Mouse (Mus musculus) midbrain, embryonic 14.5 days (tissue): ENCODE measurements around the gene Acss1. TPM values are rescaled to one million over a fixed set of nuclear protein-coding genes. Genes with fewer than 3 reads are reported as not detected.

ENCODE experiments used
- ATAC-seq: fragments of 200-750 bp; cut with Nextera tagmentation; 2 replicates; pipeline ENCODE4 v1.8.0; 2017; ENCODE audit warnings: moderate number of reproducible peaks, moderate library complexity; ENCODE audit not compliant: low FRiP score, low TSS enrichment
- DNase-seq: peaks from one replicate; pipeline ENCODE4 v3.0.0-alpha.2; 2015
- H3K27ac ChIP-seq: fragments of 300-500 bp; sonication (generic); replicated peaks from 2 replicates; pipeline ENCODE4 v1.5.1; 2014; ENCODE audit warnings: mild to moderate bottlenecking, low read depth, low read length, moderate library complexity
- H3K27me3 ChIP-seq: fragments of 300-500 bp; sonication (generic); 2 replicates; pipeline ENCODE4 v1.6.1; 2014; ENCODE audit warnings: low read length, control low read depth, mixed read lengths; ENCODE audit not compliant: control insufficient read depth, insufficient read depth
- H3K36me3 ChIP-seq: fragments of 300-500 bp; sonication (generic); 2 replicates; pipeline ENCODE4 v1.6.1; 2014; ENCODE audit warnings: low read length, control low read depth; ENCODE audit not compliant: control insufficient read depth, insufficient read depth
- H3K4me1 ChIP-seq: fragments of 300-500 bp; sonication (generic); 2 replicates; pipeline ENCODE4 v1.6.1; 2014; ENCODE audit warnings: mild to moderate bottlenecking, antibody characterized with exemption, low read length, control low read depth; ENCODE audit not compliant: control insufficient read depth, insufficient read depth
- H3K4me2 ChIP-seq: fragments of 300-500 bp; sonication (generic); 2 replicates; pipeline ENCODE4 v1.6.1; 2014; ENCODE audit warnings: mild to moderate bottlenecking, low read length, moderate library complexity
- H3K4me3 ChIP-seq: fragments of 300-500 bp; sonication (generic); replicated peaks from 2 replicates; pipeline ENCODE4 v1.5.1; 2014; ENCODE audit warnings: low read depth, low read length
- H3K9ac ChIP-seq: fragments of 300-500 bp; sonication (generic); replicated peaks from 2 replicates; pipeline ENCODE4 v1.6.1; 2014; ENCODE audit warnings: mild to moderate bottlenecking, low read length, moderate library complexity
- H3K9me3 ChIP-seq: fragments of 300-500 bp; sonication (generic); 2 replicates; pipeline ENCODE4 v1.6.1; 2016; ENCODE audit warnings: low read length, control low read depth, mixed read lengths; ENCODE audit not compliant: control insufficient read depth
- WGBS: fragments of 180-500 bp; shearing (Covaris S2); extraction: QIAGEN DNeasy Blood & Tissue Kit; methylation state at CpG from one replicate; pipeline ENCODE4 v1.1.7; 2014; 5-methylcytosine and 5-hydroxymethylcytosine counted together
- polyA plus RNA-seq: library from polyadenylated mRNA; unstranded; fragments of >200 nt; fragmentation: Nextera tagmentation; extraction: Ambion mirVana; gene quantifications from 2 replicates; pipeline ENCODE4 v1.2.1, GENCODE M21; 2014

The Acss1 gene
- polyA plus RNA-seq, 1 experiment from 2014 or later: 19.9 TPM

DNA sequence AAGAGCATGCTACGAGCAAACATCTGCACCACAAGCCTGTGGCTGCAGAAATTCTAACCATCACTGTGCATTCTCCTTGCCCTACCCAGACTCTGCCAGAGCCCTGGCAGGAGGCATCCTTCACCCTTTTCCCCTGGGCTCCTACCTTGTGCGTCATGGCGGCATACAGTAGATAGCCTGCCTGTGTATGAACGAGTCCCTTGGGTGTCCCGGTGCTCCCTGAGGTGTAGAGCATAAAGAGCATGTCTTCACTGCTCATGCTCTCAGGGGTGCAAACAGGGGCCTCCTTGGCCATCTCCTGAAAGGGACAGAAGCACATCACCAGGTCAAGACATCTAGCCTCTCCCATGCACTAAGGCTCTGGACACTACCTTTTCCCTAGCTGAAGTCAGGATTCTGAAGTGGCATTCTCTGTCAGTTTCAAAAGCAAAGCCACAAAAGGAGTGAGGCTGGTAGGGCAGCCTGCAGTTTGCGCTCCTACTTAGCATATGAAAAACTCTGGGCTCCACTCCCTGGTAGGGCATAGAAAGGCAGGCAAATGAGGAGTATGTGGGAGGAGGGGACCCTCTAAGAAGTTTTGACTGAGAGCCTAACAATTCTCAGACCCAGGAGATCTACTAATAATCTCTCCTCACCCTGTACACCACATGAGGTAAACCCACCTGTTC, 30.5 kb downstream of the Acss1 start:
- no peaks in the 10 kb centered on the region for H3K27me3 ChIP-seq
- ATAC-seq: peak; percentile 65; the same call in 1 of the 2 replicates
- no peak overlapping the region for H3K27ac ChIP-seq
- 0 out of 2 replicates have a peak overlapping the region, but pooled peaks have one; percentile 9 for H3K9ac ChIP-seq
- peak; percentile 42 for DNase-seq
- H3K36me3 ChIP-seq: peaks cover 9% of the 10 kb centered on the region
- 28% methylated on average over 6 of the region's 6 CpGs for WGBS
- H3K4me1 ChIP-seq: peaks cover 10% of the 10 kb centered on the region
- H3K4me3 ChIP-seq: no peak overlapping the region
- H3K9me3 ChIP-seq: no peaks in the 10 kb centered on the region
- 0 out of 2 replicates have a peak overlapping the region, but pooled peaks have one; percentile 12 for H3K4me2 ChIP-seq

GRCm38 (mm10) chr2:150635877-150636446, 32.3 kb downstream of the Acss1 start:
- WGBS: 81% methylated on average over 3 of the region's 3 CpGs
- Histone ChIP-seq H3K9me3 (no peaks in the 10 kb centered on the region), H3K27ac (no peak overlapping the region), H3K36me3 (peaks cover 9% of the 10 kb centered on the region), H3K4me1 (peaks cover 10% of the 10 kb centered on the region), H3K9ac (no peak overlapping the region), H3K27me3 (no peaks in the 10 kb centered on the region), H3K4me2 (no peak overlapping the region), H3K4me3 (no peak overlapping the region)
- no peak for ATAC-seq
- DNase-seq: no peak

DNA sequence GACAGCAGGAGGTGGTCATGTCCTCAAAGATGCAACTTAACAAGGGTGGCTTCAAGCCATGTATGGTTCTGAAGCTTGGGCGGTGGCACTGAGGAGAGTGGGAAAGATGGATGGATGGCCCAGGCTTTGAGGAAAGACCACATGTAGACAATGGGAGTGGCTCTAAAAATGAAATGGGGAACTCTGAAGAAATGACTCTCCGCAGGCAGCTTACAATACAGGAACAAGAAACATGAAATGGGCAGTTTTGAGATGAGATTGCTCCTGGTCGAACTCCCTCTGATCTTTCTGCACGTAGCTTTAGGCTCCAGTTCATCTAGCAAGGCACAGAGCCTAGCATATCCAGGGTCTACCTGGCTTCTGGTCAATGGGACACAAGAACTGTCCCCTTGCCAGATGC, 39.0 kb downstream of the Acss1 start:
- no peak overlapping the region for H3K9ac ChIP-seq
- DNase-seq (no peak), ATAC-seq (no peak)
- WGBS: 94% methylated on average over 4 of the region's 4 CpGs
- H3K4me2 ChIP-seq: no peak overlapping the region
- peaks cover 28% of the 10 kb centered on the region for H3K36me3 ChIP-seq
- no peaks in the 10 kb centered on the region for H3K27me3 ChIP-seq
- H3K4me3 ChIP-seq: no peak overlapping the region
- H3K4me1 ChIP-seq: no peaks in the 10 kb centered on the region
- no peaks in the 10 kb centered on the region for H3K9me3 ChIP-seq
- H3K27ac ChIP-seq: no peak overlapping the region

GRCm38 (mm10) chr2:150627140-150627539, 41.2 kb downstream of the Acss1 start:
- Histone ChIP-seq H3K4me1 (no peaks in the 10 kb centered on the region), H3K4me3 (no peak overlapping the region), H3K27ac (no peak overlapping the region), H3K9ac (no peak overlapping the region), H3K4me2 (no peak overlapping the region), H3K9me3 (no peaks in the 10 kb centered on the region), H3K27me3 (no peaks in the 10 kb centered on the region), H3K36me3 (peaks cover 36% of the 10 kb centered on the region)
- ATAC-seq (no peak), DNase-seq (no peak)
- 80% methylated on average over 6 of the region's 6 CpGs for WGBS

DNA sequence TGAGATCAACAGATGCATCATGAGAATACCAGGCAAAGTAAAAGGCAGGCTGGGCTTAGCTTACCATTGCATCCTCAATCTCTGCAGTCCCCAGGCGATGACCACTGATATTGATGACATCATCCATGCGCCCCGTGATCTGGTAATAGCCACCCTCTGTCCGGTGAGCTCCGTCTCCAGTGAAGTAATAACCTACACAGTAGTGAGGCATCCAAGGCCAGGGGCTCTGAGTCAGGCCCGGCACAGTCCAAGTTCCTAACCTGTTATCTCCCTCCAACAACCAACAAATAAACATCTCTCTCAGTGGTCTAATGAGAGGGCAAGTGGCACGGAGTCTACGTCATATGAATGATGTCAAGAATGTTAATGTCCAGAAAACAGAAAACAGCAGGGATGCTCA, 43.4 kb downstream of the Acss1 start:
- no peak overlapping the region for H3K27ac ChIP-seq
- H3K9ac ChIP-seq: no peak overlapping the region
- DNase-seq: no peak
- H3K4me2 ChIP-seq: no peak overlapping the region
- H3K9me3 ChIP-seq: no peaks in the 10 kb centered on the region
- peaks cover 38% of the 10 kb centered on the region for H3K36me3 ChIP-seq
- H3K4me1 ChIP-seq: no peaks in the 10 kb centered on the region
- H3K4me3 ChIP-seq: no peak overlapping the region
- ATAC-seq: no peak
- 94% methylated on average over 8 of the region's 8 CpGs for WGBS
- no peaks in the 10 kb centered on the region for H3K27me3 ChIP-seq

DNA sequence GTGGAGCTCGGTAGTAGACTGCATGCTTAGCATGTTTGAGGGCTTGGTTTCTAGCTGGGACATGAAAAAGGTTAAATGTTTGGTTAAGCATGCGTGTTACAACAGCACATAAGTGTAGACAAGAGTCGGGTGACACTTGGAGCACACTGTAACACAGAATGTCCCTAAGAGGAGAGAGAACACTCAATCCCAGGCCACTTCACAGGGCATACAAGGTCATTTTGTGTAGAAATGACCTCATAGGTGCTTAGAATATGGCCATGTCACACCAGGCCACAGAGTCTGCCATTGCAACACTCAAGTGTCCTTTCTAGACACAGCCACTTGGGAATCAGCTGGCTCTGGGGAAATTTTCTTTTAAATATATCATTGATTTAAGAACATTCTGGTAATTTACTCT, 44.3 kb downstream of the Acss1 start:
- 91% methylated on average over 3 of the region's 3 CpGs for WGBS

DNA sequence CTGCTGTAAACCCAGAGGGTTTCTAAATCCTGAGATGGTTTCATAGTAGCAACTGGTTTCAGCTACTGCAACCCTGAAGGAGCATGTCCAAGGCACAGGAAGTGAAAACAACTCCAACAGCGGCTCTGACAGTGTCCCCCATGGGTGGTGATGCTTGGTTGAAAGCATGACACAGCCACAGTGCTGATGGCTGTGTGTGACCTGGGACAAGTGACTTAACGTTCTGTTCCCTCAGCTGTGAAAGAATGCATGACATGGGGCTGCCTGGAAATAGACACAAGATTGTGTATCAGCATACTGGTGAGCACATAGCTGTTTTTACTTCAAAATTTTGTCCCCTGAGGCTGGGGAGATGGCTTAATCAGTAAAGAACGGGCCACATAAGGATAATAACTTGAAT, 46.6 kb downstream of the Acss1 start:
- H3K36me3 ChIP-seq: peaks cover 45% of the 10 kb centered on the region

More for the DNA sequence above, 44.3 kb downstream of the Acss1 start:
- no peak overlapping the region for H3K9ac ChIP-seq
- H3K4me2 ChIP-seq: no peak overlapping the region
- H3K27ac ChIP-seq: no peak overlapping the region
- no peaks in the 10 kb centered on the region for H3K27me3 ChIP-seq
- ATAC-seq (no peak), DNase-seq (no peak)
- no peaks in the 10 kb centered on the region for H3K4me1 ChIP-seq
- H3K9me3 ChIP-seq: no peaks in the 10 kb centered on the region
- peaks cover 42% of the 10 kb centered on the region for H3K36me3 ChIP-seq
- H3K4me3 ChIP-seq: no peak overlapping the region

GRCm38 (mm10) chr2:150610097-150610496, 58.2 kb downstream of the Acss1 start:
- no peaks in the 10 kb centered on the region for H3K9me3 ChIP-seq
- no peak overlapping the region for H3K4me3 ChIP-seq
- 84% methylated on average over 3 of the region's 3 CpGs for WGBS
- H3K4me1 ChIP-seq: peaks cover 9% of the 10 kb centered on the region
- no peak overlapping the region for H3K27ac ChIP-seq
- ATAC-seq: no peak
- H3K36me3 ChIP-seq: no peaks in the 10 kb centered on the region
- DNase-seq: no peak
- H3K4me2 ChIP-seq: no peak overlapping the region
- H3K27me3 ChIP-seq: no peaks in the 10 kb centered on the region
- H3K9ac ChIP-seq: no peak overlapping the region

More for the DNA sequence above, 46.6 kb downstream of the Acss1 start:
- DNase-seq: no peak
- H3K9me3 ChIP-seq: no peaks in the 10 kb centered on the region
- H3K27me3 ChIP-seq: no peaks in the 10 kb centered on the region
- H3K9ac ChIP-seq: no peak overlapping the region
- H3K4me1 ChIP-seq: no peaks in the 10 kb centered on the region
- no peak overlapping the region for H3K4me2 ChIP-seq
- H3K27ac ChIP-seq: no peak overlapping the region
- no peak overlapping the region for H3K4me3 ChIP-seq
- no peak for ATAC-seq
- 73% methylated on average over 3 of the region's 3 CpGs for WGBS
